Mouse (Mus musculus): ENCODE measurements at regions not wholly inside any gene's neighbourhood (a gene's known extent, or its start where the extent isn't known, plus 50 kb on each side); places are given as distances from the start of the nearest gene placed in this dataset.
A peak's percentile ranks its signal among the peaks of the same experiment; 100 is the strongest.
"Not testable (repeated sequence)": the region's sequence is repeated elsewhere in the genome, so short reads cannot be mapped to it uniquely, and the experiment has no call there.

DNA sequence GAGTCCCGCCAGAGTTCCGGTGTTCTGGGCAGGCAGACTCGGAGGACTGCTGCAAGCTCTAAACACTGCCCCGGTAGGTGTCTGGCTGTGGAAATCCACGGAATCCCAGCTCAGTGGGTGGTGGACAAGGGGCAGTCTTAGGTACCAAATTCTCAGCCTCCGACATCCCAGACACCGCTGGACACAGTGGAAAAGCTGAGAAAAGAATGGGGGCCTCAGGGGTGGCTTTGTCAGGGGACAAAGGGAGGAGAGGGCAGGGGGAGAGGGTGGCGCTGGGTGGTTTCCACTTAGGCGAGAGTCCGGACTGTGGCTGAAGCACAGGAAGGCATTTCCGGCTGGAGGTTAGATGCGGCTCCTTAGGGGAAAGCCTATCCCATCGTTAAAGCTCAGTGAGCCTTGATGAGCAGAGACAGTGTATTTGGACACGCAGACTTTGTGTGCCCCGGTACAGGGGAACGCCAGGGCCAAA, 217.5 kb upstream of the Zpld1 start:
- DNase-seq = no peak

DNA sequence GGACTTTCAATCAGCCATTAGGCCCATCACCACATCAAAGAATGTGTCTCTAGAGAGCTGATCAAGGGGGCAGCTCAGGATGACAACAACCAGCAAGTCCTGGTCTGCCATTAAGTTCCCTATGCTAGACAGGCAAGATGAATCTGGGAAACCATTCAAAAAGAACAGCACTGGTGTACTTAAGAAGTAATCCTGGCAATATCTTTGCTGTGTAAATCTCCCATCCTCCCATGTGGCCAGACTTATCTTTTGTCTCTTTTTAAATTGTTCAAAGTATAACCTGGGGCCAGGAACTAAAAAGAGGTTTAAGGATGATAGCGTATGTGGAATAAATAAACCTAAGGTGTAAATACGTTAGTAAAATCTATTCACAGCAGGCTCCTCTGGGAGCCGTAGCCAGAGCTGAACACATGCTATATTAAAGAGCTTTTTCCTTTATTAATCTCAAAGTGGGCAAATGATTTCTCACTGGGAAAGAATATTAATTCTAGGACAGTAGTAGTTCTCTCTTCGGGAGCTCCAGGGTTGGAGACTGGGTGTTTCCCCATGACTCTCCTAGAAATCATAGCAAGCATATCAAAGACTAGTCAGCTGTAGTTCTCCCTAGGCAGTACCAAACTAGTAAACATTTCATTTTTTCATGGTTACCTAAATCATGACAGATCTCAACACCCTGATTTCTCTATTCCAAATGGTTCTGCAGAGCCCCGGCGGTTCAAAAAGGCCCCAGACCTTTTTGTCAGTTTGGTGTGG, 216.8 kb upstream of the Zpld1 start:
- no peak for DNase-seq

DNA sequence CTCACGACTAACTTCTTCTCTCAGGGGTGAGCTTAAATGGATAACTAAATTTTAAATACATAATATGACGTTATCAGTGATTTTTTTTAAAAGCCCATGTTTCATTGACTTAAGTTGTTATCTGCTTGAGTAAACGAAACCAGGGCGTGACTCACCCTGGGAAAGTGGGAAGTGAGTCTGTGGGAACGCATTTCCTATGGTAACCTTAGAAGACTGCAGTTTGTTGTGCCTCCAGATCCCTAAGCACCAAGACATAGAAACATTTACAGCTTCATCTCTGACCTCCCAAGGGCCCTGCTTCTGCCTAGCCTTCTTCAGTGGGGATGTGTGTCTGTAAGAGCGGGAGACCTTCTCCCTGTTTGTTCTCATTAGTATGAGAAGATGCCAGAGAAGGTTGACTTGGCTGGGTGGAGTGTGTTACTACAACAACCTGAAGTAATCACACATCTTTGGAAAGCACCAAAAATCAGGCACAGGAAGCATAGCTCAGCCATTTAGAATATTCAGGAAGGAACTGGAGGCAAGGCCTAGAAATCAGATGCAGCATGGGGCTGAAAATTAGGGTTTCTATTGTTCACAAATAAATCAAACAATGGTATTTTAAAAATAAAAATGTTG, 207.1 kb upstream of the Zpld1 start:
- DNase-seq = no peak

DNA sequence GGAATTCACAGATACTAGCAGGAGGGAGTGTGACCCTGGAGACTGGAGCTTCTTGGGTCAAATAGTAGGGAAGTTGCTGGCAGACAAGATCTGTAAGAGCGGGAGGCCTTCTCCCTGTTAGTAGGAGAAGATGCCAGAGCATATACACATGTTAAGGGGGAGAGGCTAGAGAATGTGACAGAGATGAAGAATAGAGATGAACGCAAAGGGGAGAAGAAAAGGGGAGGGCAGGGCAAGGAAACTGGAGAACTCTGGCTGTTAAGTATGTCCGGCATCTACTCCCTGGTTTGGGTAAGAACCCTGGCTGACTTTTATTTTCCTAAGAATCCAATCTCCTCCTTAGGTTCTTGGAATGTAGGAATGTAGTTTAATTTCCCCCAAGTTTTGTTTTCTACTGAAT, 206.5 kb upstream of the Zpld1 start:
- DNase-seq = no peak

DNA sequence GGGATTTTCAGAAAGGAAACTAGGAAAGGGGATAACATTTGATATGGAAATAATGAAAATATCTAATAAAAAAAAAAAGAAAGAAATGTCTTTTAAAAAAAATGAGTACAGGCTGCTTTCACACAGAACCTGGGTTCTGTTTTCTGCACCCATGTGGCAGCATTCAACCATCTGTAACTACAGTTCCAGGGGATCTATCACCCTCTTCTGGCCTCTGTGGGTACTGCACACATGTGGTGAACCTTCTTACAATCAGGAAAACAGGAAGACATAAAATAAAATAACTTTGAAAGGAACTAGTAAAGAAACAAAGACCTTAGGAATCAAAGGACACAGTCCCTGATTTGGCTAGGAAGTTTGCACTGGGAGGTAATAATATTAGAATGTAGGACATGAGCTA, 205.5 kb upstream of the Zpld1 start:
- DNase-seq = no peak

DNA sequence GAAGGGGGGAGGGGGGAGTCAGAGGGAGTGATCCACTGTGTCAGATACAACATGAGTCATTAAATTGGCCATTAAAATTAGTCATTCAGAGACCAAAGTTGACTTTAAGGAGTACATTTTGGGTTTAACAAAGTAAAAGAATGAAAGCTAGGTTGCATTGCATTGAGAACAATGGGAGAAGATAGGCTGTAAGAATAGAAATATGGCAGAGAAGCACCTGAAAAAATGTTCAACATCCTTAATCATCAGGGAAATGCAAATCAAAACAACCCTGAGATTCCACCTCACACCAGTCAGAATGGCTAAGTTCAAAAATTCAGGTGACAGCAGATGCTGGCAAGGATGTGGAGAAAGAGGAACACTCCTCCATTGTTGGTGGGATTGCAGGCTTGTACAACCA, 202.0 kb upstream of the Zpld1 start:
- not testable (repeated sequence) for DNase-seq

DNA sequence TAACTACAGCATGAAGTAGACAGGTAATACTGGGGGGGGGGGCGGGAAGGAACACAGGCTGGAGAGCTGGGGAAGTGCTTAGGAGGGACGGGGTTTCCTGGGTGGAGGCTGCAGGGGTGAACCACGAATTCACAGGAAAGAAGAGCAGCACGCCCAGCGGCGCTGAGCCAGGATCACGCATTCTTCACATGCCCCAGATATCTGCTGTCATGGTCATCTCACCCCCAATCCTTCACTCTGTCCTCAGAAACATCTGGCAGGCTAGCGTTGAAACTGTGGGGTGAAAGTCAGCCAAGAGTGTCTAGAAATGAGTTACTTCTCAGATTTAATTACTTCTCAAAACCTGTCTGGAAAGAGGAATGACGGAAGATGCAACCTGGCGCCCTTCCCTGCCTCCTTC, 197.3 kb upstream of the Zpld1 start:
- DNase-seq = peak; percentile 5 to 21

DNA sequence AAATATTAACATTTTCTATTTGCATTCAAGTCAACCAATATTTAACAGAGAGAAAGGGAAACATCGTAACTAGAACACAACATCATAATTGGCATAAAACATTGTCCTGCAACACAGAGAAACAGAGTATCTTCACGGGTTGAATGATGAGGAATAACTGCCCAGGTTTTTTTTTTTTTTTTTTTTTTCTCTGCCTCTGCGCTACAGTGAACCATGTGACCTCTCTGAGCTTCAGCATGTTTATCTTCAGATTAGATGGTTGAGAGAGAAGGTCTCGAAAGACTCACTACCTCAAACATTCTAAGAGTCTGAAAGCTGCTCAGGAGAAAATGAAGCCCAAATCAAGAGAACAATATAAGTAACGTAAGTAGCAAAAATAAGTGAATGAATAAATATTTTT, 196.4 kb upstream of the Zpld1 start:
- DNase-seq = no peak

DNA sequence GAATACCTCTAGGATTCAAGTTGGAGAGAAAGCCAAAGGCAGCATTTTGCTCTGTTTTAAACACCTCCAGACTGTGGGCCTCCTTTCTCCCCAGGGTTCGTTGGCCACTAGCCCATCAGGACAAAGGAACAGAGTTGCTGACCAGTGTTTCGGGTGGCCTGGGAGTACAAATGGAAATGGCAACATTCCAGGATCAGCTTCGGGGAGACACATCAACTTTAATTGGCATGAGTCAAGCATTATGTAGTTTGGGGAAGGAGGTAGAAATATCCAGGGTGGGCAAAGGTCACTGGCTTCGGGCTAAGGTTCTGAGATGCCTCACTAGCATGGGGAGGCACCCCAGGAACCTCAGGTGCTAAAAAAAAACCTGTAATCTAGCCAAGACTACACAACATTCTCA, 194.3 kb upstream of the Zpld1 start:
- peak; percentile 50 to 61 for DNase-seq

DNA sequence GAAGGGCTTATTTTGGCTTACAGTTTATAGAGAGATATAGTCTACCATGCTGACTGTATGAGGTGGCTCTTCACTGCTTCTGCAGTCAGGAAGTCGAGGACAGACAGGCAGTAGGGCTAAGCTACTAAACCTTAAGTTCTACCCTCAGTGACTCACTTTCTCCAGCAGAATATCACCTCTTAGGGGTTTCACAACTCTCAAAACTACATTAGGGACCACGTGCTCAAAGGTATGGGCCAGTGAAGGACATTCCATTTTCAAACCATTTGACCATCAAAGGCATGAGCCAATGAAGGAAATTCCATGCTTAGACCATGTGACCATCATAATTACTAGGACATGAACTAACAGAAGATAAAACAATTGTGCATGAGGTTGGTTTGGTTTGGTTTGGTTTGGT, 186.6 kb upstream of the Zpld1 start:
- DNase-seq = no peak

DNA sequence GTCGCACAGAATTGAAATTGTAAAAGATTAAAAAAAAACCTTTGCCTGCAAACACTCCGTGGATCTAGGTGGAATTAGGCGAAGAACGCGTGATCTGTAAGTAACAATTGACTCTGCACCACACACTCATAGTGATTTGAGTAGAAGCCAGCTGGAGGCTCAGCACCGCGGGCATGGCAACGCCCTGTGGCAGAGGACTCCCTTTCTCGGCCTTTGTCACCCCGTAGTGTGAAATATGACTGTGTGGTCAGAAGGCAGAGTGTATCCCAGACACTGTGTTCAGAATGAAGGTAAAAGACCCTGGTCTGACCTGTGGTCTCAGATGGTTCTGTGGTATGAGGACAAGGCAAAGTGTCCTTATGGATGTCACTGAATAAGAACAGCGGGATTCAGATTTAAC, 183.0 kb upstream of the Zpld1 start:
- DNase-seq = no peak

DNA sequence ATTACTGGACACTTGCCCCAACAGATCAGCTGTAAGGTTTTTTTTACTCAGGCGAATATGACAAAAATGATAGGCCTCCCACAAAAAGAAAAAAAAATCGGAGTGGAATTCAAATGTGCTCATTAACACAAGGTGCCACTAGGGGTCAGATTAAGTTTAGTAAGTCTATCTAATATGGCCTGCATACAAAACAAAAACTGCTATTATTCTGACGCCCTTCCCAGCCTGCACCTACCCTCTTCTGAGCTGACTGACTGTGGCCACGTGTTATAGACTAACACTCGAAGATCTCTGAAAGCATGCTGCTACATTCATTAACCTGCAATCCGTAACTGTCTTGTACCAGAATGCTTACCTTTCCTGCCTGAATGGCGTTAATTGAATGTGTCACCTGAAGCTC, 182.5 kb upstream of the Zpld1 start:
- DNase-seq = peak in 1 of 2 experiments; percentile 27

DNA sequence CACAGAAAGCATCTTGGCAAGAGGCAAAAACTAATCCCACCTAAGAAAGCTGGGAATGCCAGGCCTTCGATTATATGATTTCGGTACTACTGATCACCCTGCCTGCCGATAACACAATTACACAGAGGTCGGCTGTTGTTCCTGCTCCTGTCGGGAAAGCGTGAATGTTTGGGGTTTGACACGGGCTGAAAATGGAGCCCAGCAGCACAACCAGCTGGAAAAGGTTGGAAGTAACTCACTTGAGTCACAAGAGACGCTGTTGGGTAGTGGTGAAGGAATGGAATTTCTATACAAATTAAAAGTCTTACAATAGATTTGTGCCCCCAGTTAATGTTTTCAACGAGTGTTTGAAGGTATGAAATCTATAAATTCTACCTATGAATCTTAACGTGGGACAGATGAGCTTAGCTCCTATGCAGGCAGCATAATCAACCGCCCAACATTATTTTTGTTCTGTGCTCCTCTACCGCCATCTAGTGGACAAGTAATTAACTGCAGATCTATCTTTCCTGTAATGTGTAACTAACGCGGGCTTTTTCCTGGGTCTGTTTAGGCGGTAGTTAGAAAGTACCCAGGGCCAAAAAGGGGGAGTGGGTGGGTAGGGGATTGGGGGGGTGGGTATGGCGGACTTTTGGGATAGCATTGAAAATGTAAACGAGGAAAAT, 178.9 kb upstream of the Zpld1 start:
- DNase-seq = peak; percentile 18 to 63

DNA sequence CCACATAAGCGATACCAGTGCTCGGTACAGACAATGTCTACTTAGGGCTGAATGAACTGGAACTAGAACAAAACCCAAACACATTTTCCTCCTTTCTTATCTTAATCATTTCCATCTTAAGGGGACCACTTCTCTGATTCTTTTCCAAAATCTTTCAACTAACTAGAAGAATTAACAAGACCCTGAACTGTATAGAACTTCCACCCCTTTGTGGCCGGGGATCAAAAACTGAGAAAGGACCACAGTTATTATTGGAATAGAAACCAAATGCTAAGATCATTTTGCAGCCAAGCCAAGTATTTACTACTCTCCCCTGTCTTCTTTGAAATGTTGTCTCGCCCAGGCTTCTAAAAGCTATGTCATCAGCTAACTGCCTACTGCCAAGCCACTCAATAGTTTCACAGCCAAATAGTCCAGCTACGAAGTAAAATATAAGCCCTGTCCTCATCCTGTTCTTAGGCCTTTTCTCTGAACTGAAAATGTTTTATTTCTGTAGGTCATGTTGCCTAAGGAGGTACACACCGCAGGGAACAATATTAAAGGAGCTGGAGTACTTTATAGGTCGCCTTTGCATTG, 177.3 kb upstream of the Zpld1 start:
- no peak for DNase-seq

DNA sequence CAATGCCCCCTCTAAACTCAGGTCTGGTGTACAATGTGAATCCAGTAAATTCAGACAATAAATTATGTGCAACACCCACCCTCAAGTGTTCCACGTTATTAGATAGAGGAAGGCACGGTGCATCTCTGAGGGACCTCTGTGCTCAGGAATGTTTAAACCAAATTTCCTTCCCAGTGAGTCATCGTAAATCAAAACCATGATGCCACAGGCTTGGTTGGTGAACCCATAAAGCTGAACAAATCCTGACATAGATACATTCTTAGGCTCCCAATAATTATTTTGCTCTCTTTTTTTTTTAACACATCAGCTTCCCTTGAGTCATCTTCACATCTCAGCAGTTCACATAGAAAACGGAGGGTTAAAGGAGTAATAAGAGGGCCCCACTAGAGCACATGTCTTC, 173.6 kb upstream of the Zpld1 start:
- DNase-seq = no peak

DNA sequence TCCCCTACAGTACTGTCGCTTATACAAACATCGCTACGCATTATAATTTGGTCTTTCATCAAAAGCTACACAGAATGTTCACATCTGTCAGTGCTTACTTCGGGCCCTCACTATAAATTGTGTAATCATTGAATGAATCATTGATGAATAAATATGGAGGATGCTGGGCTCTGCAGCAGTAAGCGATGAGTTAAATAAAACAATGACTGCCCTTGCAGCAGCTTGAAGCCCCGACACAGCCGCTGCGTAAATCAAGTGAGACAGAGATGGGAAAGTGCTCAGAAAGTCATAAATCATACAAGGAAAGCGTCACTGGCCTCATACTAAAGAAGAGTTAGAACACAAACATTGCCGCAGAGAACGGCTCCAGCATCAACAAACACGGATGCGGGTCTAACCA, 172.9 kb upstream of the Zpld1 start:
- DNase-seq = no peak

DNA sequence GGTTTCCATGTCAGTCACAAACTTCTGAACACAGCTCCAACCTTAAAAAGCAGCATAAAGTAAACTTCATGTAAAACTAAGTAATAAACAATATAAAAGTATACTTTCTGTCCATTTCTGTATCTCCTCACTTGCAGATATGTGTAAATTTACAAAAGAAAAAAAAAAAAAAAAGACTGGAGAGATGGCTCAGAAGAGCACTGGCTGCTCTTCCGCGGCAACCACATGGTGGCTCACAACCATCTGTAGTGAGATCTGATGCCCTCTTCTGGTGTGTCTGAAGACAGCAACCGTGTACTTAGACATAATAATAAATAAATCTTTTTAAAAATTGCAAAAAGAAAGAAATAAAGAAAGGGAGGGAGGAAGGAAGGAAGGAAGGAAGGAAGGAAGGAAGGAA, 171.9 kb upstream of the Zpld1 start:
- DNase-seq = no peak

DNA sequence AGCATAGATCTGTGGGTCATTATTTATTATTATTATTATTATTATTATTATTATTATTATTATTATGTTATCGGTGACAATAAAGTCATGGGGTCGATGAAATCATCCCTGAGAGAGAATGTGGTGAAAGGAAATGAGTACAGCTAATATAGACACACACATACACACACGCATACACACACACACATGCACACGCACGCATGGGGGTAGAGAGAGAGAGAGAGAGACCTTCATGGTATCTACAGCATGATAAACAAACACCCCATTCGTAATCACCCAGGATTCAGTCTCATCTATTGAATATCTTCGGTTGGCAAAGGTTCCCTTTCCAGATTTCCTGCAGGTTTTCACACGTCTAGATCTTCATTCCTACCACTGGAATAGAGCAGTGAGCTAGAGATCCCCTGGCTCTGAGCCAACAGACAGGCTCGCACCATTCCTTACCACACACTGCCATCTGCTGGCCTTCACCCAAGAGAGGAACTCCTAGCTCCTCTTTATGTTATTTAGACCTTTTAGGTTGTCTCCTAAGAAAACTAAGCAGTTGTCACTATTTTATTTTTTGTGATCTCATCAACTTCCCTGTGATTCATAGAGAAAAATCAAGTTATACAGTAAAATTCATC, 171.2 kb upstream of the Zpld1 start:
- DNase-seq = peak; percentile 86 to 92

DNA sequence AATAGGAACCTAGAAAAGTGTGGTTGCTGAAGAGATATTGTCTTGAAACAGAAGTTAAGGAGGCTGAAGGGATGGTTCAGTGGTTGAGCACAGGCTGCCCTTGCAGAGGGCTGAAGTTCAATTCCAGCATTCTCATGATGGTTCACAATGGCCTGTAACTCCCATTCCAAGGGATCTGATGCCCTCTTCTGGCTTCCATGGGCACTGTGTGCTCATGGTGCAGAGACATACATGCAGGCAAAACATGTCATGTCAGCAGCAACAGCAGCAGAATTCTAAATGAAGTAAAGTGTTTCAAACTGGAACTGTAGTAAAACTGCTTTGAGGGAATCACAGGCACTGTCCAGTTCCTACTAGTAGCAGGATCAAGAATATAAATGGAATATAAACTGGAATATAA, 162.7 kb upstream of the Zpld1 start:
- DNase-seq = peak; percentile 21 to 48

DNA sequence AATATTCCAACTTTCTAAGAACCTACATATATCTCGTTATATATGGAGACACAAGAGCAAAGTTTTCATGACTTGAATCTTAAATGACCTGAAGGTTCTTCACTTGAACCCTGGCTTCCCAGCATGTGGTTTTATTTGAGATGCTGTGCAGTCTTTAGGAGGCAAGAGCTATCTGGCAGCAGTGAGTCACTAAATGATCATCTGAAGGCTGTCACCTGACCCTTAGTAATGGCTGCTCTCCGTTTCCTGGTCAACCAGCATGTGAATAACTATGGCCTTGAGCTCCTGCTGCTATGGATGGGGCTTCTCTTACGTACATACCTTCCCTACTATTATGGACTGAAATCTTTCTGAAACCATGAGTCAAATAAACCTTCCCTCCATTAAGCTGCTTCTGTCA, 149.8 kb upstream of the Zpld1 start:
- DNase-seq = no peak

DNA sequence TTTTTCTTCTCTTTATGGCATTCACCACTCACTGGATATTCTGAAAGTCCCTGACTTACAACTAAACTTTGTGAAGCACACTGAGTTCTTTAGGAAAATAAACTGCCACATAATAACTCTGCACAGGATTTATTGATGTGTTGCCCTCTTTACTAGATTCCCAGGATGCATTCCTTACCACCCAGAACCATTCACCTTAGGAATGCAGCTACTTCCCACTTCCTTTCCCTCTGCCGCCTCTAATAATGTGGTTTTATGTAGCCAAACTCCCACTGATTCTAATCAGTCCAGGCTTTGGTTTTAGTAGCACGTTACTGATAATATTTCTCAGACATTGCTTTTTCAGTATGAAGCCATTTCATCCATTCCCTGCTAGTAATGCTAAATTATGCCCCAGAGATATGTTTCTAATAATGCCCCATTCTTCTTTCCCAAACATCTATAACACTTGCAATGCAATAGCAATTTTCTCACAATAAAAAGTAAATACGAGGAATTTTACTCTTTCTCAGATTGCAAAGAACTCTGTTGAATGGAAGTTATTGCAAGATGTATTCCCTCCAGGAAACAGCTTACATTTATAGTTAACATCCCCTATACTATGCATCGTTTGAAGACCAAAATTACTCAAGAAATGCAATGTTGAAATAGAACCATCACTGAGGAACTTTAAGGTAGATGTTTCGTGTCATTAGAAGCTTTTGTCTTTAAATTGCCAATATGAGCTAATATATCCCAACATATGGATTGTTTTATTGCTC, 145.2 kb upstream of the Zpld1 start:
- no peak for DNase-seq

DNA sequence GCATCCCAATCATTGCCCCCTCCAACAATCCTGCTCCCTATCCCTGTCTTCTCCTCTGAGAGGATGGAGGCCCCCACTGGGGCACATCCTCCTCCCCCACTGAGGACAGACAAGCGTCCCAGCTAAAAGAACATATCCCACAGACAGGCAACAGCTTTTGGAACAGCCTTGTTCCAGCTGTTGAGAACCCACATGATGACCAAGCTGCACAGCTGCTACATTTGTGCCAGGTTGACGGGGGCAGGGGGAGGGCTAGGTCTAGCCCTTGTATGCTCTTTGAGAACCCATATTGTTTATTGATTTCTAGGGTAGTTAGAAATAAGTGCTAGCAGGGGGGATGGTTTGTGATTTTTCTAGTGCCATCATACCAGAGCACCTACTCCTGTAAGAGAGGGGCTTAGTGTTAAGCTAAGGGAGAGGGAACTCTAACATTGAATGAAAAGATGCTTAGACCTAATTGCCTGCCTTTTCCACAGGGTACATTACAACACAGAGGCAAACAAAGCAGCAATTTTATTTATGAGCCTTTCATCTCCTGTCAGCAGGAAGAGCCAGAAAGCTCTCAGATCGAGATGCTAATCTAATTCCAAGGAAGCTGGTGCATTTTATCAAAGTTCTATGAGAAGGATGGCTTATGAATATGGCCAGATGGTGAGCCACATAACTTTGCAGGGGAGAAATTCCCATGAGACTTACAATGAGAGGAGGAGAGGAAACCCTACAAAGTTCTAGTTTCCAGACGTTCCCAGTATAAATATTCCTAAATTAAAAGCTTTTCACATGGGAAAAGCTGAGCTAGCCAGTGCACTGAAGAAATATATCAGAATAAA, 137.6 kb upstream of the Zpld1 start:
- DNase-seq = no peak

Measured in kidney, postnatal 36 days (tissue).